Mouse (Mus musculus): ENCODE measurements around the gene Slc10a6. TPM values are rescaled to one million over a fixed set of nuclear protein-coding genes. Genes with fewer than 3 reads are reported as not detected.
A peak's percentile ranks its signal among the peaks of the same experiment; 100 is the strongest.

The Slc10a6 gene
- polyA plus RNA-seq, 1 experiment from 2014 or later: 0.84 TPM

DNA sequence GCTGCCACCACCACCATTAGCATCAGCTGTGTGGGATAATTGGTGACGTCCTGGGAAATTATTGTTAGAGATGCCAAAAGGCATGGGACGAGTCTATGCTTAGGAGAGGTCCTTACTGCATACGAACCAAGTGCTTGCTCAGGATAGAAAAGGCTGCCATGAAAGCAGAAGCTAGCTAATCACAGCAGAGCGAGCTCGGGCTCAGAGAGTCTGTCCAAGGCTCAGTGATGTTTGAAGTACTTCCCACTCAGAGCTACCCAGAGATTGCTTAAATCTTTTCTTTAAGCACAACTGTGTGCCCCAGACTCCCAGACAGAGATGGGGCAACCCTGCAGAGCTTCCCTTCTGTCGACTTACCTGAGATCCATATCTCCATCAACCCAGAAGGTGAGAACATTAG lies 704 bp downstream of the Slc10a6 start:
- Histone ChIP-seq H3K36me3 (ENCODE audit: control insufficient read depth, insufficient read depth, low read length) (no peaks in the 10 kb centered on the region), H3K27ac (ENCODE audit: low read length) (0 out of 2 replicates have a peak overlapping the region, but pooled peaks have one; percentile 33), H3K9me3 (ENCODE audit: control insufficient read depth, low read length) (no peaks in the 10 kb centered on the region), H3K27me3 (replicated peaks; ENCODE audit: control insufficient read depth, insufficient read depth, low read length) (no peaks in the 10 kb centered on the region), H3K4me3 (ENCODE audit: low read length) (no peak overlapping the region), H3K4me1 (ENCODE audit: control insufficient read depth, insufficient read depth, low read length) (peaks cover 5% of the 10 kb centered on the region; the same call in 1 of the 2 replicates), H3K9ac (ENCODE audit: low read depth, low read length) (no peak overlapping the region), H3K4me2 (ENCODE audit: low read depth, low read length) (no peak overlapping the region)
- no peak for ATAC-seq
- WGBS: 81% methylated on average over 6 of the region's 6 CpGs

DNA sequence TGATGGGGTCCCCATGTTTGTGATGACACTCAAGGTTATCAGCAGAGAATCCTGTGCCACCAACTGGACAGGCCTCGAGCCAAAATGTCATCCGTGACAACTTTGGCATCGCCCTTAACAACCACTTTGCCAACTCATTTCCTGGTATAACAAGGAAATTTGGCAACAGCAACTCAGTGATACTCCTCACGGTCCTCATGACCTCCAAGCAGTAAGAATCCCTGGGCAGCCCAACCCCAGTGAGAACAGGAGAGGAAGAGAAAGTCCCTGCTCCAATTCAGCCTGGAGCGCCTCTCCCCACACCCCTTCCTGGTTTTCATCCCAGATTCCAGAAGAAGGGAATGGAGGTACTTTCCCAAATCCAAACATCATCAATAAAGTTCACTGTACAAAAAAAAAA lies 4.4 kb downstream of the Slc10a6 start:
- no peak for ATAC-seq
- Histone ChIP-seq H3K9ac (ENCODE audit: low read depth, low read length) (no peak overlapping the region), H3K4me3 (ENCODE audit: low read length) (no peak overlapping the region), H3K9me3 (ENCODE audit: control insufficient read depth, low read length) (no peaks in the 10 kb centered on the region), H3K4me2 (ENCODE audit: low read depth, low read length) (no peak overlapping the region), H3K36me3 (ENCODE audit: control insufficient read depth, insufficient read depth, low read length) (no peaks in the 10 kb centered on the region), H3K4me1 (ENCODE audit: control insufficient read depth, insufficient read depth, low read length) (peaks cover 4% of the 10 kb centered on the region; the same call in 1 of the 2 replicates), H3K27ac (ENCODE audit: low read length) (no peak overlapping the region), H3K27me3 (replicated peaks; ENCODE audit: control insufficient read depth, insufficient read depth, low read length) (no peaks in the 10 kb centered on the region)
- 90% methylated on average over 5 of the region's 5 CpGs for WGBS

DNA sequence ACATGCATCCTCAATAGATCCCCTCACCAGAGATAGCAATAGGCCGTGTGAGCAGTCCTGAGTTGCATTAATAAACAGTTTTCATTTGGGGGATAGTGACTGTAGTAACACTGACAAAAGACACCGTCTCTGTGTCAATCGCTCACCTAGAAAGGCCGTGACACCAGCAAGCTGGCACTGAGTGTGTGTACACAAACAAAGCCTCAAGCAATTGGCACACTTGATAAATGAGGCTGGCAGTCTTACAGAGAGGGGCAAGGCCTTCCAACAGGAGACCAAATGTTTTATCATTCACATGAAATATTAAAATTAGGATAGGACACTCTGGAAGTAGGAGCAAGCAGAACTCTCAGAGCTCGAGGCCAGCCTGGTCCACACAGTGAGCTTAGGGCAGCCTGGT lies 6.9 kb downstream of the Slc10a6 start:
- Histone ChIP-seq H3K4me3 (ENCODE audit: low read length) (no peak overlapping the region), H3K27ac (ENCODE audit: low read length) (no peak overlapping the region), H3K9me3 (ENCODE audit: control insufficient read depth, low read length) (no peaks in the 10 kb centered on the region), H3K4me1 (ENCODE audit: control insufficient read depth, insufficient read depth, low read length) (0 out of 2 replicates have a peak, but pooled peaks cover 3% of the 10 kb centered on the region), H3K36me3 (ENCODE audit: control insufficient read depth, insufficient read depth, low read length) (no peaks in the 10 kb centered on the region), H3K4me2 (ENCODE audit: low read depth, low read length) (no peak overlapping the region), H3K27me3 (replicated peaks; ENCODE audit: control insufficient read depth, insufficient read depth, low read length) (no peaks in the 10 kb centered on the region), H3K9ac (ENCODE audit: low read depth, low read length) (no peak overlapping the region)
- 77% methylated on average over 5 of the region's 5 CpGs for WGBS
- no peak for ATAC-seq

DNA sequence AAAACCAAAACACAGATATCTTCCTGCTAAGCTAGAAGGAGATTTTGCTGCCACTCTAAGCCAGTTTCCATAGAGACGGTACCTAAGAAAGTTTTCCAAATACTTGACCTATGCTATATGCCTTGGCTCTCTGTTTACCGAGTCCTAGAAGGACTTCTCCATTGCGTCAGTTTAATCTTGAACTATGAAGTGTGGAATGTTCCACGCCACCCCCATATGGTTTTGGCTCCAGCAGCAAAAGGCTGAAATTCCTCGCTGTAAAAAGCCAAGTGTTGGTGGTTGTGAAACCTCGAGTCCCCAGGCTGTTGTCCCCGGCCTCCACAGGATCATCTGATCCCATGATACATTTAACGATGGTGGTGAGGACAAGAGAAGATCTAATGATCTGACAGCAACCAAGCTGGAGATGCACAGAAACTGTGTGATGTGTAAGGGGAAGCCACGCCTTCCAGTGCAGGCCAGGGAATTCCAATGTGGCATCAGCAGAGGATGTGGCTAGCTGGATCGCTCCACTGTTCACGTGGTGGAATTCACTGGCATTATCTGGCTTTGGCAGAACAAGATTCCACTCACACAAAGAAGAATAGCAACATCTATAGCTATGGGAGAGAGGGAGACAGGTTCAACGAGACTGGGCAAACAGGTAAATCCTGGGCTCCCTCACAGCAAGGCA lies 8.8 kb downstream of the Slc10a6 start:
- Histone ChIP-seq H3K9ac (ENCODE audit: low read depth, low read length) (no peak overlapping the region), H3K9me3 (ENCODE audit: control insufficient read depth, low read length) (no peaks in the 10 kb centered on the region), H3K36me3 (ENCODE audit: control insufficient read depth, insufficient read depth, low read length) (no peaks in the 10 kb centered on the region), H3K4me2 (ENCODE audit: low read depth, low read length) (no peak overlapping the region), H3K4me1 (ENCODE audit: control insufficient read depth, insufficient read depth, low read length) (0 out of 2 replicates have a peak, but pooled peaks cover 3% of the 10 kb centered on the region), H3K27me3 (replicated peaks; ENCODE audit: control insufficient read depth, insufficient read depth, low read length) (no peaks in the 10 kb centered on the region), H3K27ac (ENCODE audit: low read length) (peak overlapping the region; percentile 50), H3K4me3 (ENCODE audit: low read length) (no peak overlapping the region)
- WGBS: 57% methylated on average over 12 of the region's 12 CpGs
- ATAC-seq: peak; percentile 73

DNA sequence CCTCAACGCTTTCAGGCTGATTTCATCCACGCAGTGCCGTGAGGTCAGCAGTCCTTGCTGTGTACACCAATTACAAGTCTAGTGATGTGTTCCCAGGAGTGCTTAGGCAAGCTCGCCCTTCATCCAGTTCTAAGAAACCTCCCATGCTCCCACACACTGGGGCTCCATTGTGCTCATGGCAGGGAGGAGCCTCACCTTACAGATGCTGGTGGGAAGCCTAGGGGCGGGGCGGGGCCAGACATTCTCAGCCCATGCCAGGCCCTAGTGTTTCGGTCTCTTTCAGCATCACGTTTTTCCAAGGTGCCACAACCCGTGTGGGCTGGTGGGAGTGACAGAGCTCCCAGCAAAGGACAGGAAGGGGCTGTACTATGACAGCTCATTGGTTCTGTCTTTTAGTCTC lies 12.0 kb downstream of the Slc10a6 start:
- no peak overlapping the region for H3K27ac ChIP-seq (ENCODE audit: low read length)
- no peak overlapping the region for H3K9ac ChIP-seq (ENCODE audit: low read depth, low read length)
- no peak overlapping the region for H3K4me3 ChIP-seq (ENCODE audit: low read length)
- H3K4me2 ChIP-seq (ENCODE audit: low read depth, low read length): no peak overlapping the region
- no peaks in the 10 kb centered on the region for H3K27me3 ChIP-seq (replicated peaks; ENCODE audit: control insufficient read depth, insufficient read depth, low read length)
- ATAC-seq: no peak
- H3K4me1 ChIP-seq (ENCODE audit: control insufficient read depth, insufficient read depth, low read length): 0 out of 2 replicates have a peak, but pooled peaks cover 3% of the 10 kb centered on the region
- no peaks in the 10 kb centered on the region for H3K9me3 ChIP-seq (ENCODE audit: control insufficient read depth, low read length)
- WGBS: 68% methylated on average over 9 of the region's 9 CpGs
- no peaks in the 10 kb centered on the region for H3K36me3 ChIP-seq (ENCODE audit: control insufficient read depth, insufficient read depth, low read length)

DNA sequence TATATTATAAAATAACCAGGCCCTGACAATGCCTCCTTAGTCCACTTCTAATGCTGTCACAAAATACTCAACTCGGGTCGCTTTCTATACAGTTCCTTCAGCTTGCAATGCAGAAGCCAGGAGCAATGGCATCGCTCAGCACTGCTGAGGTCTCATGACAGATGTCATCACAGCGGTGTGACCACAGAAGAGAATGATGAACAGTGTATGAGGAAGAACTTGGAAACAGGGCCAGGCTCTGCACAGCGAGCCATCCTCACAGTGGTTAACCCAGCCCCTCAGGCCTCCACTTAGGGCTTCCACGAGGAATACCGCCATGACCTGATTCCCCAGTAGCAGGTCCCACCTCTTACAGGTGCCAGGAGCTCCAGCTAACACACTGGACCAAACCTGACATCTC lies 14.8 kb downstream of the Slc10a6 start:
- Histone ChIP-seq H3K9ac (ENCODE audit: low read depth, low read length) (no peak overlapping the region), H3K27me3 (replicated peaks; ENCODE audit: control insufficient read depth, insufficient read depth, low read length) (no peaks in the 10 kb centered on the region), H3K4me3 (ENCODE audit: low read length) (no peak overlapping the region), H3K4me1 (ENCODE audit: control insufficient read depth, insufficient read depth, low read length) (no peaks in the 10 kb centered on the region), H3K4me2 (ENCODE audit: low read depth, low read length) (no peak overlapping the region), H3K36me3 (ENCODE audit: control insufficient read depth, insufficient read depth, low read length) (no peaks in the 10 kb centered on the region), H3K27ac (ENCODE audit: low read length) (no peak overlapping the region), H3K9me3 (ENCODE audit: control insufficient read depth, low read length) (no peaks in the 10 kb centered on the region)
- no peak for ATAC-seq
- WGBS: 89% methylated on average over 7 of the region's 7 CpGs

DNA sequence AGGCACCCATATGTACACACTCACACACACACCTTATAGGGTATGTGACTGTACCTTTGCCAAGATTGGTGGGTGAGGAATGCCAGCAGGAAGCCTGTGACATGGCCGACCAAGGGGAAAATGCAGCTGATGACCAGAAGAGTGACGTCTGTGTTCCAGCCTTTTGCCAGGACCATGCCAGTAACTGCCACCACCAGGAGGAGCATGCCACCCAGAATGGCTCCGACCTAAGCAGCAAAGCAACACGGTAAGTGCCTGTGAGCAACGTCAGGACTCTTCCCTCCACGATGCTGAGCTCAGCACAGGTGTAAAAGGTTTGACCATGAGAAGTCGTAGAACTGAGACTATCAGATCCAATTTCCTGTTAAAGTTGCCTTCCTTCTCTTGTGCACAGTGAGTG lies 16.9 kb downstream of the Slc10a6 start:
- Histone ChIP-seq H3K4me2 (ENCODE audit: low read depth, low read length) (no peak overlapping the region), H3K36me3 (ENCODE audit: control insufficient read depth, insufficient read depth, low read length) (no peaks in the 10 kb centered on the region), H3K4me1 (ENCODE audit: control insufficient read depth, insufficient read depth, low read length) (no peaks in the 10 kb centered on the region), H3K27me3 (replicated peaks; ENCODE audit: control insufficient read depth, insufficient read depth, low read length) (no peaks in the 10 kb centered on the region), H3K4me3 (ENCODE audit: low read length) (no peak overlapping the region), H3K27ac (ENCODE audit: low read length) (no peak overlapping the region), H3K9me3 (ENCODE audit: control insufficient read depth, low read length) (no peaks in the 10 kb centered on the region), H3K9ac (ENCODE audit: low read depth, low read length) (no peak overlapping the region)
- 87% methylated on average over 7 of the region's 7 CpGs for WGBS
- ATAC-seq: no peak

DNA sequence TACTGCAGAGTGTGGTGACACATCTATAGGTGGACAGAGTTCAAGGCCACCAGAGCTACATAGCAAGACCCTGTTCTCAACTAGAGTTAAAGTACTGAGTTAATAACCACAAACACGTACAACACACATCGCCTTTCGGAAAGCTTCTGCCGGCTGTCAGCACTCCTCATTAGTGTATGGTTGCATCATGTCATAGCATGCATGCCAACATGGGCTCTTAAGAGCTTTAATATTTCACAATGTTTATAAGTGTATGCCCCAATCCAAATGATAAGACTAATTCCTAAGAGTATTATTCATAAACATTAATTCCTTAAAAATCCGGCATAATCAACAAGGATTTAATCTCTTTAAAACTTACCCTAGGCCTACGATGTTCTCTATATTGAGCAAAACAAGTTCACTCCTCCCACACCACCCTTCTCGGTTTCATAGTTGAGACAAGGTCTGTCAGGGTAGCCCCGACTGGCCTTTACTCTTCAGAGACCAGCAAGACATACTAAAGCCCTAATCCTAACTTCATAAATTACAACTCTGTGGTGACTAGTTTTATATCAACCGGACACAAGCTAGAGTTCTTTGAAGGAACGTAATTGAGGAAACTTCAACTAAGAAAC lies 18.2 kb downstream of the Slc10a6 start:
- Histone ChIP-seq H3K27ac (ENCODE audit: low read length) (no peak overlapping the region), H3K9ac (ENCODE audit: low read depth, low read length) (no peak overlapping the region), H3K4me1 (ENCODE audit: control insufficient read depth, insufficient read depth, low read length) (no peaks in the 10 kb centered on the region), H3K36me3 (ENCODE audit: control insufficient read depth, insufficient read depth, low read length) (no peaks in the 10 kb centered on the region), H3K4me2 (ENCODE audit: low read depth, low read length) (no peak overlapping the region), H3K9me3 (ENCODE audit: control insufficient read depth, low read length) (no peaks in the 10 kb centered on the region), H3K4me3 (ENCODE audit: low read length) (no peak overlapping the region), H3K27me3 (replicated peaks; ENCODE audit: control insufficient read depth, insufficient read depth, low read length) (no peaks in the 10 kb centered on the region)
- no peak for ATAC-seq
- 84% methylated on average over 10 of the region's 10 CpGs for WGBS

DNA sequence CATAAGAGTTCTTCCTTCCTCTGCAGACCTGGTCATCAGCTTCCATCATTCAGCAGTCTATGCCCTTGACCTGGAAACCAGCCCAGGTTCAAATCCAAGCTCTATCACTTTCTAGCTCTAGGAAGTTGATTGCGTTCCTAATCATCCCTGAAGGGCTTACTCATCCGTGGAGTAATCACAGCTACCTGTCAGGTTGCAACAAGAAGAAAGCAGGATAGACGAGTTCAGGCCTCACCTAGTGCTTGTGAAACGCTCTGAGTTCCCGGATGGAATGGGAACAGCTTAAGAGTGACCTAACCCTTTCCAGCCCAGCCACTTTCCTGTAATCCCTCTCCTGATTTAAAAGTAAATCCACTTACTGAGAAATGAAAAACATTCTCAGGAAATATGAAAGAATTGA lies 19.1 kb downstream of the Slc10a6 start:
- Histone ChIP-seq H3K27me3 (replicated peaks; ENCODE audit: control insufficient read depth, insufficient read depth, low read length) (no peaks in the 10 kb centered on the region), H3K4me3 (ENCODE audit: low read length) (no peak overlapping the region), H3K9me3 (ENCODE audit: control insufficient read depth, low read length) (no peaks in the 10 kb centered on the region), H3K4me2 (ENCODE audit: low read depth, low read length) (no peak overlapping the region), H3K4me1 (ENCODE audit: control insufficient read depth, insufficient read depth, low read length) (no peaks in the 10 kb centered on the region), H3K27ac (ENCODE audit: low read length) (no peak overlapping the region), H3K36me3 (ENCODE audit: control insufficient read depth, insufficient read depth, low read length) (no peaks in the 10 kb centered on the region), H3K9ac (ENCODE audit: low read depth, low read length) (no peak overlapping the region)
- no peak for ATAC-seq
- 61% methylated on average over 5 of the region's 5 CpGs for WGBS
